Mouse (Mus musculus) T-helper 2 cell (primary cell): ENCODE results near the gene Rtn4rl1.

Source experiments
- in situ Hi-C: fragments of 300-600 bp; cut with MboI, MseI; formaldehyde crosslinking; loops from one replicate; pipeline ENCODE4 v1.15.1; 2025; ENCODE audit warnings: high pct_unique_total_duplicates

Gene Rtn4rl1

GRCm38 (mm10) chr11:75212876-75213275, 19.3 kb downstream of the Rtn4rl1 start:
- in situ Hi-C loops = no loop called here

- in situ Hi-C loops = no loop called here
Measured at GRCm38 (mm10) chr11:75213372-75214080, 19.9 kb downstream of the Rtn4rl1 start.

DNA sequence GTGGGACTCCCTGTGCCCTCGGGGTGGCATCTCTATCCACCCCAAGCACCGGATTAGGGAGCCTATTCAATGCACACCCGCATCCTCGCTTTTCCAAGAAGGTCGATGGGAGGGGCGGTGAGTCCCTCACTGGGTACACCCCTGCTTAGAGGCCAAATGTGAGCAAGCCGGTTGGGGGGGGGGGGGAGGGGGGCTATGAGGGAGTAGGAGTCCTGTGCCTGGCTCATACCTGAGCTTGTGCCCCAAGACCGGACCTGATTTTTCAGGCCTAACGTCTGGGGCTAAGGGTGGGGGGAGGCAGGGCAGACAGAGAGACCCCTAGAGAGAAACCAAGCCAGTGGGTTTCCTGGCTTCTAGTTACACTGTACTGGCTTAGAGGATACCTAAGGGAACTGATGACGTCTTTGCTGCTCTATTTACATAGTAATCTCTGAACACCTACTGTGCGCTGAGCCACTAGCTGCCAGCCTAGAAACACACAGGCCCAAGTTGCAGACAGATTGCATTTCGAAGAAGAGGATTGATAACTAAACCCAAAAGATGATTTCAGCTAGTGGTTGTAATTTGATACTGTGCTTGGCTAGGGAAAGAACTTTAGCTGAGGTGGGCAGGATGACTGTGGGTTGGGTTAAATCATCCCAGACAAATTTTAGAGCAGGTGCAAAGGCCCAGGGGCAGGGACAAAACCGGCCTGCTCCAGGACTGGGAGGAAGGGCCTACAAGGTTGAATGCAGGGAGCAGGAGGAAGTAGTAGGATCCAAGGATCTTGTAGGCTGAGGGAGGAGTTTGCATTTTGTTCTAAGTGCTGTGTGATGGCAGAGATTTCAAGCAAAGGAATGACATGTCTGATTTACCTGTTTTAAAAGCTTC, 20.7 kb downstream of the Rtn4rl1 start:
- in situ Hi-C loops = no loop called here

- in situ Hi-C loops = no loop called here
Measured at GRCm38 (mm10) chr11:75220115-75220514, 26.5 kb downstream of the Rtn4rl1 start.

DNA sequence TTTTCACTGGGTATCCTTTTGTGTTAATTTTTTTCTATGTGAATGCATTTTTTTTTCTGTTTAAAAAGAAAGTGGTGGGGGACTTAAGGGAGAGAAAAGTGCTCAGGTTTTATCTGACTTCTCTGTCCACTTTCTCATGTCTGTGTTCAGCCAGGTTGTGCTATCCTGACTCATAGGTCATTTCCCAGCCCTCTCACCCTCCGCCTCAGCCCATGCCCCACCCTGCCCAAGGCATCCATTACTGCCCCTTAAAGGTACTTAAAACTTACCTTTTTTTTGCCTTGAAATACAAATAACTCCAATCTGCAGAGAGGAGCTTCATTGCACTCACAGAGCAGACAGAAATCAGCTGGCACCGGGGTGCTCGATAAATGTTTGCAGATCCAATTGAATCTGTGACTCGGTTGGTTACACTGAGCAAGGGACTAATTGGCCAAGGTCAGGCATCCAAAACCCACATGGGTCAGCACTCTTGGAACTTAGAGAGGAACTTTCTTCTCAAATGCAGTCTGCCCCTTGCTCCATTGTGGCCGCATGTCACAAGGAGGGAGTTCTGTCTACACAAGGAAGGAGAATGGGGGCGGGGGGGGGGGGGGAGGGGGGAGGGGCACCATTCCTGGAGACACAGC, 27.0 kb downstream of the Rtn4rl1 start:
- in situ Hi-C loops = no loop called here

- in situ Hi-C loops = no loop called here
Measured at GRCm38 (mm10) chr11:75224062-75224461, 30.5 kb downstream of the Rtn4rl1 start.

DNA sequence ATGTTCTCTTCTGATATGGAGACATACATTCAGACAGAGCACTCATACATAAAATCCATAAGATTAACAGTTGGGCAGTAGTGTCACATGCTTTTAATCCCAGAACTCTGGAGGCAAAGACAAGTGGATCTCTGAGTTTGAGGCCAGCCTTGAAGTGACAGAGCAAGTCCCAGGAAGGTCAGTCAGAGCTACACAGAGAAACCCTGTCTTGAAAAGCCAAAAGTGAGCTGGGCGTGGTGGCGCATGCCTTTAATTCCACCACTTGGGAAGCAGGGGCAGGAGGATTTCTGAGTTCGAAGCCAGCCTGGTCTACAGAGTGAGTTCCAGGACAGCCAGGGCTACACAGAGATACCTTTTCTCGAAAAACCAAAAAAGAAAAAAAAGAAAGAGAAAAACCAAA, 31.3 kb downstream of the Rtn4rl1 start:
- in situ Hi-C loops = loop anchor here (5.0 kb wide), 1 partner anchor 43 kb away; no protein-coding TSS in a partner anchor

DNA sequence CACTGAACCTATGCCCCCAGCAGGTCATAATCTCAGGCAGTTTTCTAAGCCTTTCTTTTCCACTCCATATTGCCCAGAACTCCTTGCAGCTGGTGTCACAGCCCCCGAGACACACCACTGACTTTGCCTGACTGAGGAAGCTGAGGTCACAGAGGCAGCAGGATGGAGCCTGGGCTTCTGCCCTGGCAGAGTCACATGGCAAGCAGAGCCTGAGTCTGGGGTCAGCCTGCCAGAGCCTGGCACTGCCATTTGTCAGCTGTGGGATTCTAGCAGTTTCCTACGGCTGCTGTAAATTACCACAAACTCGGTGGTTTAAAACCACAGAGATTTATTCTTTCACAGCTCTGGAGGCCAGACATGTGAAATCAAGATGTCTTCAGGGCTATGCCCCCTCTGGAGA, 34.0 kb downstream of the Rtn4rl1 start:
- in situ Hi-C loops = loop anchor here (5.0 kb wide), 1 partner anchor 45 kb away; no protein-coding TSS in a partner anchor

DNA sequence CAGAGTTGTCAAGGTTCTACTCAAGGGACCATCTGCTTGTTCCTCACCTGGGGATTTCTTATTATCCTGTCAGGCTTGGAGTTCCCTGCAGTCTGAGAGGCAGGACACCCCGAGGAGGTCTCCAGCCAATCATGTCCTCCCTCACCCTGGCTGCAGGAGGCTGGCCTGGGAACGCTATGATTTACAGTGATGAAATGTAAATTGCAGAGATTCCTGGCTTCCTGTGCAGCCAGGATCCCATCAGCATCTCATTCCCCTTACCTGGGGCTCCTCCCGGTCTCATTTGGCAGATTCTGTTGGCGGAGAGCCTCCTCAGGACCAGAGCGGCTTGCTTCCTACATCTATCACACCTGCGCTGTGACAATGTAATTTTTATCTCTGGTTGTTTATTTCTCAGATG, 35.7 kb downstream of the Rtn4rl1 start:
- in situ Hi-C loops = loop anchor here (5.0 kb wide), 1 partner anchor 47 kb away; no protein-coding TSS in a partner anchor

GRCm38 (mm10) chr11:75230272-75230760, 36.7 kb downstream of the Rtn4rl1 start:
- in situ Hi-C loops = no loop called here

DNA sequence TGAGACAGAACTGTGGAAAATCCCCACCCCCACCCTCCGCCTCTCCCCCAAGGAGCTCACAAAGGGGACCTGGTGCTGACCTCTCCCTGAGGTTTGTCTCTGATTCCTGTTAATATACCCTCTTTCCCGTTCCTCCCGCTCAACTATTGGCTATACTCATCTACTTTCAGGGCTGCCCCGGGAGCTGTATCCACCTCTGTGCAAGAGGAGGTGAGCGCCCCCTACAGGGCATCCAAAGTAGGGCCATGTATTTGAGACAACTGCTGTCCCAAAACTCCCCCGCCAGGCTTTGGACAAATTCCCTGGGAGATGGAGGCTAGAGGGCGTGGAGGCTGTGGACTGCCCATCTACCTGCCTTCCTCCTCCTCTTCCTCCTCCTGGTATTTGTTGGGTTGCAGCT, 38.2 kb downstream of the Rtn4rl1 start:
- in situ Hi-C loops = no loop called here

GRCm38 (mm10) chr11:75232434-75232833, 38.9 kb downstream of the Rtn4rl1 start:
- in situ Hi-C loops = no loop called here

DNA sequence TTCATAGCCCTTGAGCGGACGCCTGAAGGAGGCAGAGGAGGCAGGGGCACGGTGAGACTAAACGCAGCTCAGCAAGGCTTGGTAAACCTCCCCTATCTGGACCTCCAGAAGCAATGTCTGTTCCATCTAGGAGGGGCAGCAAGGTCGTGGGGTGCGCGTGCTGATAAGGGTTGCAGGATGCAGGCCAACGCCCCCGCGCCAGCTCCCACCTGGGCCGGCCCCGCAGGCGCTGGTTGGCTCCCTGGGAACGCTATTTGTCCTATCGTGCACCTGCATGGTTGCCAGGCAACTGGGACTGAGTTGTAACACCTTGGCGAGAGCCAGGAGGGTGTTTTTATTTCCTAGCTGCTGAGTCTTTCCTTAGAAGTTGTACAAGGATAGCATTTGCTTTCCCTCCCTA, 41.2 kb downstream of the Rtn4rl1 start:
- in situ Hi-C loops = no loop called here

GRCm38 (mm10) chr11:75240158-75240934, 46.8 kb downstream of the Rtn4rl1 start:
- in situ Hi-C loops = no loop called here

- in situ Hi-C loops = no loop called here
Measured at GRCm38 (mm10) chr11:75242710-75243255, 49.2 kb downstream of the Rtn4rl1 start.

DNA sequence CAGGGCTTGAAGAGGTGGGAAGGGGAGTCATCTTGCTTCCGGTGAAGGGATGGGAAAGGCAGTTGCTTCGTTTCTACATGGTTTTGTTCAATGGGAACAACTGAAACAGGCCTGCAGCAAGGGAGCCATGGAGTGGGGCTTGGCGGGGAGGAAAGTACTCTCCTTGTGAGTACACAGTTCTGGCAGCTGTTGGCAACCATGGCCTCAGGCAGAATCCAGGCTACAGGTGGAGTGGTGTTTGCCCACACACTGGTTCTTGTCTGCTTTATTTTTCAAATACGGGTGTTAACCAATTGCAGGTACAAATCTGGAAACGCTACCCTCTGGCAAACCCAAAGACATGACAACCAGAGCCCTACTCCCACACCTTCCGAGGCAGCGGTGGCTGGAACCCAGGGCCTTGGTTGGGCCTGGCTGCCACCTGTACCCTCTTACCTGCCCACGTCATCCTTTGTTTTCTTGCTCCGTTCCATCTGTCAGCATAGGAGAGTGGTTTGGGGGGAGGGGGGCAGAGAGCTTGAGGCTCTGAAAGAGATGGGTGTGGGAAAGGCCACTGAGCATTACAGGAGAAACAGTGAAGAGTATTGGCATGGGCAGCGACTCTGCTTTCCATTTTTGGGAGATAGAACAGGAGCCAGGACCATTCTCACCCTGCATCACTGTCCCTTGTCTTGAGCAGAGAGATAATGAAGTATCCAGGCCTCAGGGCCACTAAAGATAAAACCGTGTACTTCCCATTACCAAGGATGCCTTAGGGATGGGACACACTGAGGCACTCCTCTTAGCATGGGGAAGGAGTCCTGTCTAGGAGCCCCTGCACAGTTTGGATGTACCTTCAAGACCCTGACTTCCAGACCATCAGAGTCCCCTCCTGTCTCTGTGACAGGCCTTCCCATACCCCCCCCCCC, 51.0 kb downstream of the Rtn4rl1 start:
- in situ Hi-C loops = no loop called here

- in situ Hi-C loops = no loop called here
Measured at GRCm38 (mm10) chr11:75245372-75246330, 52.1 kb downstream of the Rtn4rl1 start.

GRCm38 (mm10) chr11:75246589-75246988, 53.0 kb downstream of the Rtn4rl1 start:
- in situ Hi-C loops = no loop called here
